Mouse (Mus musculus) midbrain, embryonic 12.5 days (tissue): ENCODE data around the gene Tcaf2. TPM values are rescaled to one million over a fixed set of nuclear protein-coding genes. Genes with fewer than 3 reads are reported as not detected.

Source experiments
- ATAC-seq: fragments of 200-750 bp; cut with Nextera tagmentation; 2 replicates; pipeline ENCODE4 v1.8.0; 2017; ENCODE audit warnings: low read depth, moderate TSS enrichment, moderate library complexity; ENCODE audit not compliant: low FRiP score
- H3K27ac ChIP-seq: fragments of 300-500 bp; sonication (generic); replicated peaks from 2 replicates; pipeline ENCODE4 v1.5.1; 2016; ENCODE audit warnings: mild to moderate bottlenecking
- H3K27me3 ChIP-seq: fragments of 300-500 bp; sonication (generic); 2 replicates; pipeline ENCODE4 v1.6.1; 2016; ENCODE audit warnings: mild to moderate bottlenecking
- H3K36me3 ChIP-seq: fragments of 300-500 bp; sonication (generic); 2 replicates; pipeline ENCODE4 v1.6.1; 2016
- H3K4me1 ChIP-seq: fragments of 300-500 bp; sonication (generic); 2 replicates; pipeline ENCODE4 v1.6.1; 2016
- H3K4me2 ChIP-seq: fragments of 300-500 bp; sonication (generic); replicated peaks from 2 replicates; pipeline ENCODE4 v1.6.1; 2016; ENCODE audit warnings: mild to moderate bottlenecking, moderate library complexity
- H3K4me3 ChIP-seq: fragments of 300-500 bp; sonication (generic); 2 replicates; pipeline ENCODE4 v1.5.1; 2016; ENCODE audit warnings: mild to moderate bottlenecking
- H3K9ac ChIP-seq: fragments of 300-500 bp; sonication (generic); replicated peaks from 2 replicates; pipeline ENCODE4 v1.6.1; 2016; ENCODE audit warnings: mild to moderate bottlenecking, moderate library complexity
- H3K9me3 ChIP-seq: fragments of 300-500 bp; sonication (generic); 2 replicates; pipeline ENCODE4 v1.6.1; 2016; ENCODE audit warnings: mild to moderate bottlenecking
- WGBS: fragments of 180-500 bp; shearing (Covaris S2); methylation state at CpG from one replicate; pipeline ENCODE4 v1.1.7; 2016; 5-methylcytosine and 5-hydroxymethylcytosine counted together
- polyA plus RNA-seq: library from polyadenylated mRNA; unstranded; fragments of >200 nt; fragmentation: Nextera tagmentation; extraction: Ambion mirVana; gene quantifications from 2 replicates; pipeline ENCODE4 v1.2.1, GENCODE M21; 2016

Tcaf2 gene
- 3.2 TPM in 2 replicates for polyA plus RNA-seq

DNA sequence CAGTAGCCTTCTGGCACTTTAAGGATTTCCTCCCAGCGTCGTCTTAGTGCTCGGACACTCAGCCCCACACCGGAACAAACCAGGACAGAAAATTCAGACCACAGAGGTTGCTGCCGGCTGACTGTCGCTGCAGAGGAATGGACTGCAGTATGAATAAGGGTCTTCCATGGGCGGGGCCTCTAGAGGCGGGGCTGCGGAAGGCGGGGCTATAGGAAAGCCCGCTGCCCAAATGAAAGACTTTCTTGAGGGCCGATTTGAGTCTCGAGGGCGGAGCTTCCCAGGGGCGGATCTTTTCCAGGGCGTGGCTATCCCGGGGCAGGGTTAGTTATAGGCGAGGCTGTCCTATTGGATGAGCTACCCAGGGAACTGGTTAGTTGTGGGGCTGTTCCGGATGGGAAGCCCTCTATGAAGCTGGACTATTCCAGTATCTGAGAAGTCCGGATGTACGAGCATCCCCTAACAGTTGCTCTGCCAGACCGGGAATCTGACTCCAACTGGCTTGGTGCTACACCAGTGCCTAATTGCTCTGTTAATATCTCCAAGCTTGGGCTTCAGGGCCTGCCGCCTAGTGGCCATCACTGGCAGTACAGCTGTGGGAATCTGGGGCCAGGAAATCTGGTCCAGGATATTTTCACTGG is at the start of gene Tcaf2:
Tcaf2 (minus strand) TSS at position 343 of the 638 bp plus-strand sequence.
- H3K9me3 ChIP-seq: no peaks in the 10 kb centered on the region
- ATAC-seq: peak; percentile 99
- H3K27ac ChIP-seq: no peak within 1 kb of the TSS
- no peaks in the 10 kb centered on the region for H3K36me3 ChIP-seq
- no peaks in the 10 kb centered on the region for H3K27me3 ChIP-seq
- H3K4me3 ChIP-seq: peak within 1 kb of the TSS; percentile 33
- no peak within 1 kb of the TSS for H3K9ac ChIP-seq
- WGBS: under 1% methylated on average over 23 of the region's 23 CpGs
- peak within 1 kb of the TSS; percentile 53 for H3K4me2 ChIP-seq
- H3K4me1 ChIP-seq: 0 out of 2 replicates have a peak, but pooled peaks cover 4% of the 10 kb centered on the region

DNA sequence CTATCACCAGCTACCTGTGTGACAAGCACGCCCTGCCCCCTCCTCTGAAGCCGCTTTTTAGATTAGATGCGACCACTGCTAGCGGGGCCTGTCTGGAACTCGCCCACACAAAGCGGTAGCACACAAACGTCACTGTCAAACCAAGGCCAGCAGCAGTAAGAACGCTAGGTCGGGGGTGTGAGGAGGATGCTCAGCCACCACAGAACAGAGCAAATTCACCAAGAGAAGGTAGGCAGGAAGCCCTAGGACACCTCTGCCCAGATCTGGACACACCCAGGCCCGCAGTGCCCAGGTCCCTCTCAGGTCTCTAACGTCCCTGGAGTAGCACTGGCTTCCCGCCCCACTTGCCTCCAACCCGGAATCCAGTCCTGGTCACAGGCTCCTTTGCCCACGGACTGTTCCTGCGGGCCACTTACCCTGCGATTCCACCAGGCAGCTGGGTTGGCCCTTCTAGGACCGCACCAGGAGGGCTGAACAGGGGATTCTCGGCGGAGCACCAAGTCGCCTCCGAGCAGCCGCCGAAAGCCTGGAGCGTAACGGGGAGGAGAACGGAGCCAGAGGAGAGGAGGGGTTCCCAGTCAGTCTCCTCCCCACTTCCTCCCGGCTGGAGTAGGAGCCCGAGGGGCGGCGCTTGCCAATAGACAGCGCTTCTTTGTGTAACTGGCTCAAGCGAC is 47.6 kb upstream of the Tcaf2 start:
- Histone ChIP-seq H3K27me3 (no peaks in the 10 kb centered on the region), H3K4me2 (peak overlapping the region; percentile 75), H3K9me3 (no peaks in the 10 kb centered on the region), H3K4me3 (peak overlapping the region; percentile 55), H3K9ac (peak overlapping the region; percentile 79), H3K27ac (peak overlapping the region; percentile 95), H3K4me1 (peaks cover 25% of the 10 kb centered on the region), H3K36me3 (peaks cover 11% of the 10 kb centered on the region)
- WGBS: under 1% methylated on average over 32 of the region's 32 CpGs
- ATAC-seq: peak; percentile 94

DNA sequence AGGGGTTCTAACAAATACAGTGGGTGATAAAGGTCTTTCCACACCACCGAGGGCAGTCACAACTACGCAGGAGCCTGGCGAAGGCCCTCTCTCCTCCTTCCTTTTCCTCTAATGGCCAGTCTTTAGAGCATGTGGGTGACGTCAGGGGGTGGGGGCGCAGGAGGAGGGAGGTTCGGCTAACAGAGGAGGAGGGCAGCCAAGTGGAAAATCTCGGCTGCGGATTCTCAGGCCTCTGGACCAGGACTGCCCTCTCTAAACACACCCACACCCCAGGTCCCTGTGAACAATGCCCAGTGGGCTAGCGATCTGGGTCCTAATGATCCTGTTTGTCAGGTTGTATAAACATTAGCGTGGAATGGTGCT is 47.1 kb upstream of the Tcaf2 start:
- Histone ChIP-seq H3K4me1 (peaks cover 25% of the 10 kb centered on the region), H3K27me3 (no peaks in the 10 kb centered on the region), H3K27ac (peak overlapping the region; percentile 95), H3K9ac (peak overlapping the region; percentile 79), H3K4me3 (peak overlapping the region; percentile 55), H3K4me2 (peak overlapping the region; percentile 75), H3K9me3 (no peaks in the 10 kb centered on the region), H3K36me3 (peaks cover 13% of the 10 kb centered on the region)
- peak; percentile 86 for ATAC-seq
- WGBS: 0% methylated on average over 9 of the region's 10 CpGs

DNA sequence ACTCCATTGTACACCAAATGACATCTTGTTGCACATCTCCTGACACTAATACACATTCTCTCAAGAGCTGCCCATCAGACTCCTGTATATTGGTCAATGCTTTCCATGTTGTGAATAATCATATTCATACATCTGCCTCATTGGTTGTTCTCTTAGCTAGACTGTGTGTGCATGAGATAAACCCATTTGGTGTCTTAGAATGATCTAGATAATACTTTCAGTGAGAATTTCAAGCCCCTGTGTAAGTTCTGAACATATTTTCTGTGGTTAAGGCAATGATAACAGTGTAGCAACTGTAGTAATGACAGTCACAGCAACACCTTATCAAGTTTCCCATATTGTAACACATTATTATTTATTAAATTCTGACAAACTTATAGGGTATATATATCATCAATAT is 44.7 kb upstream of the Tcaf2 start:
- no peak overlapping the region for H3K4me2 ChIP-seq
- no peaks in the 10 kb centered on the region for H3K27me3 ChIP-seq
- no peak overlapping the region for H3K9ac ChIP-seq
- H3K27ac ChIP-seq: no peak overlapping the region
- ATAC-seq: no peak
- H3K4me1 ChIP-seq: peaks cover 25% of the 10 kb centered on the region
- H3K4me3 ChIP-seq: no peak overlapping the region
- H3K9me3 ChIP-seq: no peaks in the 10 kb centered on the region
- peaks cover 29% of the 10 kb centered on the region for H3K36me3 ChIP-seq

DNA sequence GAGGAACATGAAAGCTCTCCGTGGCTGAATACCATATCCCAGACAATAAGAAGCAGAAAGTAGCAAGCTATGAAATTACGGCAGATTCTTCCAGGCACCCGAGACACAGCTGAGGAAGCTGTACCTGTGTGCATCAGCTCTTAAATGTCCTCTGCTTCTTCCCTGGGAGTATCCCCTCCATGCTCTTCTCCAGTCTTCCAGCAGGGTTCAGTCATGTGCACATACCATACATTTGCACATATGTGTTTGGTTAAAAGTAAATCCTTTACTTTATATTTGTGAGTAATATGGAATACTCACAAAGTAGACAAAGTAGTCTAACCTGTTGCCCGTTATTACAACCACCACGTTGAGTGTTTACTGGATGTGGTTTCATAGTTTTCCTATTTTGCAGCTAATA is 42.9 kb upstream of the Tcaf2 start:
- Histone ChIP-seq H3K4me1 (peaks cover 15% of the 10 kb centered on the region), H3K36me3 (peaks cover 38% of the 10 kb centered on the region), H3K27me3 (no peaks in the 10 kb centered on the region), H3K4me3 (no peak overlapping the region), H3K9me3 (no peaks in the 10 kb centered on the region), H3K9ac (no peak overlapping the region), H3K4me2 (no peak overlapping the region), H3K27ac (no peak overlapping the region)
- ATAC-seq: no peak
- WGBS: 89% methylated on average over 5 of the region's 5 CpGs

DNA sequence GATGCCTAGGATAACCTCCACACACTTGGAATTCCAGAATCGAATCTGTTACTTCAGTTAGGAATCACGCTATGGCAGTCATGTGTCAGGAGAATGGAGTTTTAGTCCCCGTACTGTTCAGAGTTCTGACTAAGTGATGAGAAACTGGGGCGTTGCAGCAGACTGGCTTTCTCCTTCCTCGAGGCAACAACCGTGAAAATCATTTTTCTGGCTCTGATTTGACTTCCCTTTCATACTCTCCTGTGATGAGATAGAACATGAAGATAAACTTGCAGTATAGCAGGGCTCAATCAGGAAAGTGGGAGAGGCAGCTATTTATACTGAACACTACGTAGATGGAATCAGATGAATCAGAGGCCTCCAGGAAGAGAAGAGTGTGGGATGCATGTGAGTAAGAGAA is 35.0 kb upstream of the Tcaf2 start:
- H3K27me3 ChIP-seq: no peaks in the 10 kb centered on the region
- no peak for ATAC-seq
- H3K9ac ChIP-seq: no peak overlapping the region
- no peak overlapping the region for H3K27ac ChIP-seq
- H3K9me3 ChIP-seq: no peaks in the 10 kb centered on the region
- WGBS: 90% methylated on average over 7 of the region's 7 CpGs
- H3K4me2 ChIP-seq: no peak overlapping the region
- no peak overlapping the region for H3K4me3 ChIP-seq
- peaks cover 67% of the 10 kb centered on the region for H3K36me3 ChIP-seq
- H3K4me1 ChIP-seq: no peaks in the 10 kb centered on the region

DNA sequence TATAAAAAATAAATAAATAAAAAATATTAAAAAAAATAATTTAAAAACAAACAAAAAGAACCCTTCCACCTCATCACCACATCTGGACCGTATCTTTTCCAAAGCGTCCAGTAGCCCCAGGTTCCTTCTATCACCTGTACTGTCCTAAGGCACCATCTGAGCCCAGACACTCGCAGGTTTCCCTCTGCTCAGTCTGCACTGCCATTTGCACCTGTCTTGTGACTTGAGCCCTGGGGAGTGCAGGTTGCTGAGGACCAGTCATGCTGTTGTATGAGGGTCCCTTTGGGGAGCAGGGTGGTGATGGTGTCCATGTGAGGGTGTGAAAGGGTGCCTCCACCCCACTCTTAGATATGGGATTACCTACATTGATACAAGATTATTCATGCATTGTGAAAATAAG is 31.0 kb upstream of the Tcaf2 start:
- Histone ChIP-seq H3K4me2 (no peak overlapping the region), H3K9me3 (no peaks in the 10 kb centered on the region), H3K27me3 (no peaks in the 10 kb centered on the region), H3K36me3 (peaks cover 85% of the 10 kb centered on the region), H3K27ac (no peak overlapping the region), H3K9ac (no peak overlapping the region), H3K4me3 (no peak overlapping the region), H3K4me1 (no peaks in the 10 kb centered on the region)
- 97% methylated on average over 3 of the region's 3 CpGs for WGBS
- ATAC-seq: 0 out of 2 replicates have a peak, but pooled peaks have one; percentile 28

DNA sequence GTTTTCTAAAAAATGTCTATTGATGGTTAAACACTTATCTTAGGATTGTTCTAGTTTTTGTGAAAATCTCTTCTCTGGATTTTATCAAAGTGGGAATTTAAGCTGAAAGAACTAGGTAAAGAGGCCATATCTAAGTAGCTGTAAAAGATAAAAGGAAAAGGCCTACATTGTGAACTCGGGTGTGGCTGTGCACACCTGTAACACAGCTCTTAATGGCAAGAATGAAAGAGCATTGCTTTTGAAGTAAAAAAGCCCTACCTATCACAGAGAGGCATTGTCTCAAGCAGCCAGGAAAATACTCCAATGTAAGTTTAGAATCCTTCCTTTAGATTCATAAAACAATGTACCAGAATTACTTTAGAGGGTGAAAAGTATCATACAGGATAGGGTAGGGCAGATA is 26.7 kb upstream of the Tcaf2 start:
- Histone ChIP-seq H3K4me2 (no peak overlapping the region), H3K36me3 (peaks cover 64% of the 10 kb centered on the region), H3K9me3 (no peaks in the 10 kb centered on the region), H3K27me3 (no peaks in the 10 kb centered on the region), H3K4me3 (no peak overlapping the region), H3K27ac (no peak overlapping the region), H3K4me1 (no peaks in the 10 kb centered on the region), H3K9ac (no peak overlapping the region)
- 91% methylated on average over 1 of the region's 1 CpGs for WGBS
- ATAC-seq: no peak

DNA sequence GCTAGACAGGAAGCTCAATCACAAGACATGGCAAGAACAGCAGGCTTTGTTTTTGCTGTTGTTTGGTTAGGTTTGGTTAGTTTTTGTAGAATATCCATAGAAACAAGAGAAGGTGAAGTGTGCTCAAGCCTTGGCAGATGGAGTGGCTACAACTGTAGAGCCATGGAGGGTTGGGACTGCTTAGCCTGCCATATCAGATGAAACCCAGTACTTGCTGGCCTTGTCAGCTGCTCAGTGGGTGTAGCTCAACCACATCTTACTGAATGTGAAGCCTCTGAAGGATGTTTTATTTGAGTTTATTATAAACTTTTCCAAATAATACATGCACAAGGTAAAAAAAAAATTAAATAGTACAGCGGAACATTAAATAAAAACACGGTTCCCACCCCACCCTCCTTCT is 22.7 kb upstream of the Tcaf2 start:
- Histone ChIP-seq H3K27me3 (no peaks in the 10 kb centered on the region), H3K36me3 (peaks cover 25% of the 10 kb centered on the region), H3K9ac (no peak overlapping the region), H3K9me3 (no peaks in the 10 kb centered on the region), H3K4me3 (no peak overlapping the region), H3K4me2 (no peak overlapping the region), H3K4me1 (no peaks in the 10 kb centered on the region), H3K27ac (no peak overlapping the region)
- no peak for ATAC-seq
- 100% methylated on average over 2 of the region's 2 CpGs for WGBS

DNA sequence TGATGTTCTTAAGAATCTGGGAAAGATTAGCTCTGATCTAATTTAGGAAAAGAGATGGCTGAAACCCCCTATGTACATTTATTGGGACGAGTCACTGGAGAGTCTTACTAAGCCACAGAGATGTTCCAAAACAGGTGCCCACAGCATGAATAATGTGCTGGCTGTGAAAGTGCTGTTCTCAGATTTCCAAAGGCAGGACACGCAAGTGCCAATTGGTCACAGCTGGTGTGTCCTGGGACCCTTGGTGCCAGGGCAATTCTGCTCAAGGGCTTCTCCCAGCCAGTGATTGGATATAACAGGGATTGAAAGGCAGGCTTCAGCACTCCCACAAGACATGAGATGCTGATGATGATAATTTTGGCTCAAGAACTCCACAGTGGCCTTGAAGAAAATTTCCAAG is 16.7 kb upstream of the Tcaf2 start:
- H3K9me3 ChIP-seq: no peaks in the 10 kb centered on the region
- no peak for ATAC-seq
- H3K27me3 ChIP-seq: no peaks in the 10 kb centered on the region
- no peak overlapping the region for H3K27ac ChIP-seq
- no peak overlapping the region for H3K4me2 ChIP-seq
- no peak overlapping the region for H3K4me3 ChIP-seq
- no peaks in the 10 kb centered on the region for H3K36me3 ChIP-seq
- WGBS: 70% methylated on average over 2 of the region's 2 CpGs
- H3K4me1 ChIP-seq: no peaks in the 10 kb centered on the region
- H3K9ac ChIP-seq: no peak overlapping the region

DNA sequence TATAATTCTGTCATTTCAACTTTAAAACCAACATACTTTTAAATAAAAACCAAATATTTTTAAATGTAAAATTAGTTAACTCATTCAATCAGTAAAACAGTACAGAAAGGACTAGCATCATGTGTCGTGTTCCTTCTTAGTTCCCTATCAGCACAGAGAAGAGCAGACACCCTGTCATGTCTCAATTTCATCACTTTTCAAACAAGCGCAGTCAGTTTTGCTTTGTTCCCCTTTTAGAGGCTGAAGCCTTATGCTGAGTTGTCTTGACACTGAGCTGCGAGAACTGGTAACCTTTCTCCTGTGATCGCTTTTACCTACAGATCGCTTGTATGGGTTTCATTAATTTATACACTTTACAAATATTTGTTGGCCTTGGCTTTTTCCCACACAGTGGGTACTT is 10.7 kb downstream of the Tcaf2 start:
- Histone ChIP-seq H3K4me3 (no peak overlapping the region), H3K36me3 (no peaks in the 10 kb centered on the region), H3K4me1 (no peaks in the 10 kb centered on the region), H3K4me2 (no peak overlapping the region), H3K9ac (no peak overlapping the region), H3K27ac (no peak overlapping the region), H3K9me3 (no peaks in the 10 kb centered on the region), H3K27me3 (no peaks in the 10 kb centered on the region)
- ATAC-seq: no peak
- 77% methylated on average over 5 of the region's 5 CpGs for WGBS

DNA sequence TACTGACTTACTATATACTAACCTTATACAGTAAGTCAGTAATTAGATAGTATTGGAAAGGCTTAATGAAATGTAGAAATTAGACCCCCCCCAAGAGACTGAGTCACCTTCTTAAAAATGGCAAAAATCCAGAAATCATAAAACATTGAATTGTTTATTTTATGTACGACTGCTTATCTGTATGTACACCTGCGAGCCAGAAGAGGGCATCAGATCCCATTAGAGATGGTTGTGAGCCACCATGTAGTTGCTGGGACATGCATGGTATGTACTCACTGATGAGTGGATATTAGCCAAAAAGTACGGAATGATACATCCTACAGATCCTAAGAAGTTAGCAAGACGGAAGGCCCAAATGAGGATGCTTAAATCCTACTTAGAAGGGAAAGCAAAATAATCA is 13.7 kb downstream of the Tcaf2 start:
- no peak overlapping the region for H3K9ac ChIP-seq
- 79% methylated on average over 4 of the region's 4 CpGs for WGBS
- H3K4me1 ChIP-seq: no peaks in the 10 kb centered on the region
- no peaks in the 10 kb centered on the region for H3K9me3 ChIP-seq
- no peak overlapping the region for H3K27ac ChIP-seq
- H3K27me3 ChIP-seq: no peaks in the 10 kb centered on the region
- no peak overlapping the region for H3K4me2 ChIP-seq
- H3K36me3 ChIP-seq: no peaks in the 10 kb centered on the region
- no peak overlapping the region for H3K4me3 ChIP-seq
- no peak for ATAC-seq
